ENCODE assay signal across 13 mouse cellular contexts in the genomic region with DNA sequence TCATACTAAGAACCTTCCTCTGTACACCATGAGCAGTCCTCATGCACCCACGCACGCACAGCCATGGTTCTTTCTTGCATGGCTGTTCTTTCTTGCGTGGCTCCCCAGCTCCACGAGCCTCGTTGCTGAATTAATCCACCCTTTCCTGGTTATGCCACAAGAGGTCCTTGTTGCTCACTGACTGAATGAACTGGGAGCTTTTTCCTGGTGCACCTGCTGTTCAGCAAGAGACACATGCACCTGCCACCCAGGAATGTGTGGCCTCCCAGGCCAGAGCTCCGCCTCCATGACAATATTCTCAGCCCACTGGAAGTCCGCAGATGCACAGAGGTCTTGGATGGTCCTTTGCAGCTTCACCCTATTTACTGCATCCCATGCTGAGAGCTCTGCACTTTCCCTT. TPM values are rescaled to one million over a fixed set of nuclear protein-coding genes. Genes with fewer than 3 reads are reported as not detected.
DNase-seq lines count a peak whose midpoint lies in the region; ATAC-seq lines count a peak whose summit lies in the region.
"Had no signal": no experiment of that assay in that cellular context is flagged by ENCODE, and none has a peak within 500 bp of the region (broad histone marks: within the 10 kb centered on the region; RNA-seq: fewer than 3 reads in every experiment).

No protein-coding gene starts in this region.

- WGBS in embryonic facial prominence, embryonic 14.5 days = 57% methylated on average over 7 of the region's 7 CpGs
- WGBS in embryonic facial prominence, embryonic 10.5 days = 66% methylated on average over 7 of the region's 7 CpGs

- H3K4me3 ChIP-seq in embryonic facial prominence, embryonic 14.5 days (ENCODE audit: low read depth, low read length) = no peak overlapping the region
- no peak overlapping the region for H3K4me3 ChIP-seq in embryonic facial prominence, embryonic 10.5 days
- H3K4me3 ChIP-seq: embryonic facial prominence, embryonic 13.5 days; heart, embryonic 13.5 days had no signal

- H3K36me3 ChIP-seq in embryonic facial prominence, embryonic 14.5 days (ENCODE audit: control insufficient read depth, insufficient read depth, low read length) = no peaks in the 10 kb centered on the region
- H3K36me3 ChIP-seq in embryonic facial prominence, embryonic 10.5 days (replicated peaks) = no peaks in the 10 kb centered on the region
- H3K36me3 ChIP-seq: embryonic facial prominence, embryonic 13.5 days; heart, embryonic 13.5 days had no signal

- no peak overlapping the region for H3K9ac ChIP-seq in embryonic facial prominence, embryonic 14.5 days (ENCODE audit: low read depth, low read length)
- H3K9ac ChIP-seq: embryonic facial prominence, embryonic 13.5 days; heart, embryonic 13.5 days had no signal

- H3K27ac ChIP-seq in embryonic facial prominence, embryonic 14.5 days (replicated peaks; ENCODE audit: low read depth, low read length) = no peak overlapping the region
- no peak overlapping the region for H3K27ac ChIP-seq in embryonic facial prominence, embryonic 10.5 days (replicated peaks)
- H3K27ac ChIP-seq: embryonic facial prominence, embryonic 13.5 days; heart, embryonic 13.5 days had no signal

- no peaks in the 10 kb centered on the region for H3K9me3 ChIP-seq in embryonic facial prominence, embryonic 14.5 days (ENCODE audit: control insufficient read depth, low read length)
- H3K9me3 ChIP-seq in embryonic facial prominence, embryonic 10.5 days = no peaks in the 10 kb centered on the region
- H3K9me3 ChIP-seq: embryonic facial prominence, embryonic 13.5 days; heart, embryonic 13.5 days had no signal

- H3K4me1 ChIP-seq in embryonic facial prominence, embryonic 14.5 days (ENCODE audit: control insufficient read depth, insufficient read depth, low read length) = no peaks in the 10 kb centered on the region
- H3K4me1 ChIP-seq in embryonic facial prominence, embryonic 10.5 days = no peaks in the 10 kb centered on the region
- H3K4me1 ChIP-seq: embryonic facial prominence, embryonic 13.5 days; heart, embryonic 13.5 days had no signal

- H3K4me2 ChIP-seq in embryonic facial prominence, embryonic 14.5 days (ENCODE audit: low read depth, low read length) = no peak overlapping the region
- H3K4me2 ChIP-seq: embryonic facial prominence, embryonic 13.5 days; heart, embryonic 13.5 days had no signal

- DNase-seq in embryonic facial prominence, embryonic 14.5 days (ENCODE audit: low spot score) = peak; percentile 31
- no peak for DNase-seq in embryonic facial prominence, embryonic 10.5 days (ENCODE audit: low spot score)
- DNase-seq in layer of hippocampus, adult 18-20 months (ENCODE audit: low spot score in 2 of 2) = peak; percentile 6 to 29
- DNase-seq in layer of hippocampus, adult 11-12 months (ENCODE audit: low spot score) = no peak
- peak; percentile 13 for DNase-seq in A20 (ENCODE audit: low read depth, low spot score)
- peak; percentile 32 for DNase-seq in induced T-regulatory cell, adult 2 months (ENCODE audit: low read depth)
- DNase-seq in gastrocnemius, postnatal 4 days (ENCODE audit: low spot score in 2 of 2) = no peak
- DNase-seq in urinary bladder, postnatal 25 days (ENCODE audit: low spot score) = no peak
- DNase-seq: thymus, postnatal 4 days had no signal

- ATAC-seq in embryonic facial prominence, embryonic 14.5 days (ENCODE audit: low read depth) = no peak

- no peaks in the 10 kb centered on the region for H3K27me3 ChIP-seq in embryonic facial prominence, embryonic 14.5 days (replicated peaks; ENCODE audit: control insufficient read depth, insufficient read depth, low read length)
- H3K27me3 ChIP-seq in embryonic facial prominence, embryonic 10.5 days (replicated peaks; ENCODE audit: low read depth, poor library complexity, severe bottlenecking) = no peaks in the 10 kb centered on the region
- H3K27me3 ChIP-seq: embryonic facial prominence, embryonic 13.5 days; heart, embryonic 13.5 days had no signal

RNA-seq across cellular contexts. Expression of gene Il10, which starts 35.2 kb away (rescaled TPM):
- polyA plus RNA-seq in embryonic facial prominence, embryonic 14.5 days (2014; fragmentation: Nextera tagmentation; extraction: Ambion mirVana) = not detected in 2 replicates
- polyA plus RNA-seq in embryonic facial prominence, embryonic 10.5 days (2016; fragmentation: Nextera tagmentation; extraction: Ambion mirVana) = not detected in 2 replicates
- not detected for total RNA-seq in layer of hippocampus, adult 18-20 months (2021)
- not detected for total RNA-seq in gastrocnemius, postnatal 4 days (2021)
- polyA plus RNA-seq: embryonic facial prominence, embryonic 13.5 days; frontal cortex, adult 2 months; heart, embryonic 13.5 days; limb, embryonic 11.5 days had no signal

RNA-seq across cellular contexts. Expression of gene Il19, which starts 44.5 kb away (rescaled TPM):
- 0.21 and 0.25 TPM in 2 replicates for polyA plus RNA-seq in embryonic facial prominence, embryonic 14.5 days (2014; fragmentation: Nextera tagmentation; extraction: Ambion mirVana)
- 0.21 and 0.39 TPM in 2 replicates for polyA plus RNA-seq in embryonic facial prominence, embryonic 10.5 days (2016; fragmentation: Nextera tagmentation; extraction: Ambion mirVana)
- total RNA-seq in layer of hippocampus, adult 18-20 months (2021) = not detected
- not detected for total RNA-seq in gastrocnemius, postnatal 4 days (2021)
- polyA plus RNA-seq: embryonic facial prominence, embryonic 13.5 days; frontal cortex, adult 2 months; heart, embryonic 13.5 days; limb, embryonic 11.5 days had no signal

Comparison
In these comparisons a context has a peak if more than half of its experiments do, and no peak if none do; other contexts are left out.
1. DNase-seq: peak in embryonic facial prominence, embryonic 14.5 days (single experiment), layer of hippocampus, adult 18-20 months (2 of 2), A20 (single experiment) and induced T-regulatory cell, adult 2 months (single experiment); none in embryonic facial prominence, embryonic 10.5 days (single experiment), layer of hippocampus, adult 11-12 months (single experiment), gastrocnemius, postnatal 4 days (0 of 2) and urinary bladder, postnatal 25 days (single experiment).